Mouse (Mus musculus): Measurements from ENCODE around the gene Ms4a6b.
"Not testable (repeated sequence)": the region's sequence is repeated elsewhere in the genome, so short reads cannot be mapped to it uniquely, and the experiment has no call there.

DNA sequence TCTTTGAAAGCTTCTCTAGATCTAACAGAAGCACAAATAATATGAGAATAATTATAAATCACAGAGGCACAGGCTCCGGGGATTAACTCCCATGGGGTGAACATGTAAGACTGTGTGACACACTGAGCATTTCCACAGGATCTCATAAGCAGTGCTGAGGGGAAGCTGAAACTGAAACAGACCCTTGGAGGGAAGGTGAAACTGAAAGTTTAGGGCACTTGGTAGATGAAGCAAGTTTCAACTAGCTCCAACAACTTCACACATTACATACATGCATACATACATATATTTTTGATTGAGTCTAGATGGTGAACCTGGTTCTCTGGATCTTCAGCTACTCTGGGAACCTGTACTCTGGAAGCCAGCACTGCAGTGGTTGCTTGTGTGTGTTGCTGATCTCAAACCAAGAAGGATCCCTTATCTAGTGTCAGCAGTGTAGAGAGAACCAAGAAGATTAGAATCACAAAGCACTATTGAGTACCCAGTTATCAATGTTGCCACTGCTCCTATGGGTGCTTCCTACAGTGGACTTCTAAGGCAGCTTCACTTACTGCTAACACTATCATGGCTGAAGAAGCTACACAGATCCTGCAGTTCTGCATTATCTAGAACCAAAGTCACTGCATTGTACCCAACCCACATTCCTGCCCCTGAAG is 24.0 kb downstream of the Ms4a6b start:
- TF ChIP-seq CTCF, EP300 (IDR thresholded peaks at IDR 0.05; ENCODE audit: low read depth): not testable (repeated sequence)

Measured in heart, postnatal 0 days (tissue).